Mouse (Mus musculus): Measurements from ENCODE around the gene Cab39l.

DNA sequence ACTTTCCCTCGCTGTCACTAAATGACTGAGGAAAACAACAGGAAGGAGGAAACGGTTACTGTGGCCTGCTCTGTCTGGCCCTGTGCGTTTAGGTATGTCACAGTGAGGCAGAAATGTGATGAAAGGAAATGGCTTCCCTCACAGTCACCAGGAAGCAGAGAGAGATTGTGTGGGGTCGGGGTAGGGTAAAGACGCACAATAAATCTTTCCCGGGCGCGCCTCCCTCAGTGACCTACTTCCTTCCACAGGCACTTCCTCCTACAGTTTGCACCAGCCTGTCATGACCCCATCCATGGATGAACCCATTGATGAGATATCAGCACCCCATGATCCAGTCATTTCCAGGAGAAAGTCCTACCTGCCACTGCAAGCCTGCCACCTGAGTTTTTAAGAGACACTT lies 114.2 kb downstream of the Cab39l start:
- TF ChIP-seq POLR2A (IDR thresholded peaks at IDR 0.05; ENCODE audit: low read depth, low read length) (no peak), CTCF (IDR thresholded peaks at IDR 0.05; ENCODE audit: extremely low read depth, insufficient read depth, insufficient read length, insufficient replicate concordance) (no peak)
